13 mouse cellular contexts compared by ENCODE assay signal in genomic region chr12:8443253-8443661, GRCm38 (mm10). TPM values are rescaled to one million over a fixed set of nuclear protein-coding genes. Genes with fewer than 3 reads are reported as not detected.
DNase-seq lines count a peak whose midpoint lies in the region; ATAC-seq and TF ChIP-seq lines count a peak whose summit lies in the region.
"Had no signal": no experiment of that assay in that cellular context is flagged by ENCODE, and none has a peak within 500 bp of the region (broad histone marks: within the 10 kb centered on the region; RNA-seq: fewer than 3 reads in every experiment).

No protein-coding gene starts in this region.

- no peak for TF ChIP-seq POLR2A in lung, adult 2 months (IDR thresholded peaks at IDR 0.05; ENCODE audit: borderline replicate concordance, extremely low read depth, low read depth, low read length)

- no peaks in the 10 kb centered on the region for H3K27me3 ChIP-seq in embryonic facial prominence, embryonic 14.5 days (replicated peaks; ENCODE audit: control insufficient read depth, insufficient read depth, low read length)
- H3K27me3 ChIP-seq in embryonic facial prominence, embryonic 10.5 days (replicated peaks; ENCODE audit: low read depth, poor library complexity, severe bottlenecking), result peaks cover 18% of the 10 kb centered on the region; the same call in 1 of the 2 replicates
- H3K27me3 ChIP-seq in lung, embryonic 16.5 days (ENCODE audit: control insufficient read depth, insufficient read depth, low read depth, low read length), result no peaks in the 10 kb centered on the region
- H3K27me3 ChIP-seq: liver, embryonic 15.5 days had no signal

- WGBS in embryonic facial prominence, embryonic 14.5 days, result 74% methylated on average over 4 of the region's 4 CpGs
- 77% methylated on average over 4 of the region's 4 CpGs for WGBS in embryonic facial prominence, embryonic 10.5 days
- 59% methylated on average over 4 of the region's 4 CpGs for WGBS in lung, embryonic 16.5 days
- WGBS in lung, adult 2 months, result 44% methylated on average over 4 of the region's 4 CpGs

- H3K4me1 ChIP-seq in embryonic facial prominence, embryonic 14.5 days (ENCODE audit: control insufficient read depth, insufficient read depth, low read length), result peaks cover 6% of the 10 kb centered on the region; the same call in 1 of the 2 replicates
- H3K4me1 ChIP-seq in embryonic facial prominence, embryonic 10.5 days, result peaks cover 44% of the 10 kb centered on the region
- H3K4me1 ChIP-seq in lung, embryonic 16.5 days (replicated peaks; ENCODE audit: control insufficient read depth, insufficient read depth, low read length), result peaks cover 29% of the 10 kb centered on the region
- peaks cover 16% of the 10 kb centered on the region for H3K4me1 ChIP-seq in lung, adult 2 months (ENCODE audit: control insufficient read depth, insufficient read depth, low read length)

- H3K9me3 ChIP-seq in embryonic facial prominence, embryonic 14.5 days (ENCODE audit: control insufficient read depth, low read length), result no peaks in the 10 kb centered on the region
- H3K9me3 ChIP-seq in embryonic facial prominence, embryonic 10.5 days, result no peaks in the 10 kb centered on the region
- no peaks in the 10 kb centered on the region for H3K9me3 ChIP-seq in lung, embryonic 16.5 days (ENCODE audit: control insufficient read depth, low read length)
- H3K9me3 ChIP-seq: liver, embryonic 15.5 days had no signal

- peak; percentile 24 for DNase-seq in embryonic facial prominence, embryonic 14.5 days (ENCODE audit: low spot score)
- DNase-seq in embryonic facial prominence, embryonic 10.5 days (ENCODE audit: low spot score), result no peak
- no peak for DNase-seq in lung, adult 2 months
- peak; percentile 83 for DNase-seq in kidney, adult 9 months
- no peak for DNase-seq in thymus, postnatal 4 days
- no peak for DNase-seq in right cerebral cortex, postnatal 14 days
- DNase-seq: cerebellum, adult 8-10 months; spleen, adult 18-20 months had no signal

- no peak overlapping the region for H3K27ac ChIP-seq in embryonic facial prominence, embryonic 14.5 days (replicated peaks; ENCODE audit: low read depth, low read length)
- H3K27ac ChIP-seq in embryonic facial prominence, embryonic 10.5 days (replicated peaks), result no peak overlapping the region
- no peak overlapping the region; the same call in 1 of the 2 replicates for H3K27ac ChIP-seq in lung, embryonic 16.5 days (ENCODE audit: low read length)
- H3K27ac ChIP-seq: hindbrain, postnatal 0 days; liver, embryonic 15.5 days had no signal

- H3K9ac ChIP-seq in embryonic facial prominence, embryonic 14.5 days (ENCODE audit: low read depth, low read length), result no peak overlapping the region
- no peak overlapping the region for H3K9ac ChIP-seq in lung, embryonic 16.5 days (ENCODE audit: low read length)
- H3K9ac ChIP-seq: liver, embryonic 15.5 days had no signal

- no peaks in the 10 kb centered on the region for H3K36me3 ChIP-seq in embryonic facial prominence, embryonic 14.5 days (ENCODE audit: control insufficient read depth, insufficient read depth, low read length)
- no peaks in the 10 kb centered on the region for H3K36me3 ChIP-seq in embryonic facial prominence, embryonic 10.5 days (replicated peaks)
- no peaks in the 10 kb centered on the region for H3K36me3 ChIP-seq in lung, embryonic 16.5 days (ENCODE audit: control insufficient read depth, insufficient read depth, low read length)
- H3K36me3 ChIP-seq: liver, embryonic 15.5 days had no signal

- no peak overlapping the region for H3K4me3 ChIP-seq in embryonic facial prominence, embryonic 14.5 days (ENCODE audit: low read depth, low read length)
- no peak overlapping the region for H3K4me3 ChIP-seq in embryonic facial prominence, embryonic 10.5 days
- H3K4me3 ChIP-seq in lung, embryonic 16.5 days (ENCODE audit: low read length), result no peak overlapping the region
- no peak overlapping the region for H3K4me3 ChIP-seq in lung, adult 2 months (replicated peaks; ENCODE audit: extremely low read depth, low read depth, low read length)
- H3K4me3 ChIP-seq: liver, embryonic 15.5 days had no signal

- H3K4me2 ChIP-seq in embryonic facial prominence, embryonic 14.5 days (ENCODE audit: low read depth, low read length), result no peak overlapping the region
- no peak overlapping the region for H3K4me2 ChIP-seq in lung, embryonic 16.5 days (ENCODE audit: low read depth, low read length)
- H3K4me2 ChIP-seq: liver, embryonic 15.5 days had no signal

- no peak for TF ChIP-seq CTCF in lung, adult 2 months (IDR thresholded peaks at IDR 0.05; ENCODE audit: insufficient read depth, low read length)

- no peak for ATAC-seq in embryonic facial prominence, embryonic 14.5 days (ENCODE audit: low read depth)
- peak; percentile 53 for ATAC-seq in lung, embryonic 16.5 days (ENCODE audit: low read depth)
- no peak for ATAC-seq in cerebellum, adult (ENCODE audit: insufficient number of reproducible peaks, low FRiP score, low TSS enrichment)
- ATAC-seq: hindbrain, postnatal 0 days; midbrain, embryonic 16.5 days had no signal

RNA-seq across cellular contexts. Expression of gene Rhob, which starts 56.6 kb away (rescaled TPM):
- polyA plus RNA-seq in embryonic facial prominence, embryonic 14.5 days (2014; fragmentation: Nextera tagmentation; extraction: Ambion mirVana), result 72.8 and 76.8 TPM in 2 replicates
- 24.8 and 26.4 TPM in 2 replicates for polyA plus RNA-seq in embryonic facial prominence, embryonic 10.5 days (2016; fragmentation: Nextera tagmentation; extraction: Ambion mirVana)
- polyA plus RNA-seq in lung, embryonic 16.5 days (2015; fragmentation: Nextera tagmentation; extraction: Ambion mirVana), result 47.8 and 49.2 TPM in 2 replicates
- polyA plus RNA-seq in lung, adult 2 months (2012; rRNA removed), result 324 and 526 TPM in 2 replicates

Comparison
In these comparisons a context has a peak if more than half of its experiments do, and no peak if none do; other contexts are left out.
1. DNase-seq: peak in embryonic facial prominence, embryonic 14.5 days (single experiment) and kidney, adult 9 months (single experiment); none in embryonic facial prominence, embryonic 10.5 days (single experiment), lung, adult 2 months (single experiment), thymus, postnatal 4 days (single experiment) and right cerebral cortex, postnatal 14 days (single experiment).